In genomic region chr4:129239075-129239474, GRCm38 (mm10) we compare ENCODE assay signal across 9 mouse cellular contexts. TPM values are rescaled to one million over a fixed set of nuclear protein-coding genes. Genes with fewer than 3 reads are reported as not detected.
DNase-seq lines count a peak whose midpoint lies in the region; ATAC-seq and TF ChIP-seq lines count a peak whose summit lies in the region.
"Had no signal": no experiment of that assay in that cellular context is flagged by ENCODE, and none has a peak within 500 bp of the region (broad histone marks: within the 10 kb centered on the region; RNA-seq: fewer than 3 reads in every experiment).

No protein-coding gene starts in this region.

- intact Hi-C loops in heart, postnatal 25 days (cut with DNase I), result no loop called here
- intact Hi-C loops in gastrocnemius, postnatal 14 days (cut with DNase I; ENCODE audit: low total_unique reads), result no loop called here

- H3K4me3 ChIP-seq in cortical plate, adult 2 months (ENCODE audit: insufficient read depth, low read length), result peak overlapping the region; percentile 59
- peak overlapping the region; percentile 81 for H3K4me3 ChIP-seq in limb, embryonic 14.5 days (replicated peaks; ENCODE audit: low read length)
- H3K4me3 ChIP-seq in midbrain, embryonic 14.5 days (replicated peaks; ENCODE audit: low read depth, low read length), result peak overlapping the region; percentile 73
- H3K4me3 ChIP-seq in spleen, adult 2 months (ENCODE audit: extremely low read depth, insufficient read depth, insufficient read length), result peak overlapping the region; percentile 15; the same call in 1 of the 2 replicates

- under 1% methylated on average over 20 of the region's 29 CpGs for WGBS in limb, embryonic 14.5 days
- 0% methylated on average over 28 of the region's 29 CpGs for WGBS in midbrain, embryonic 14.5 days
- under 1% methylated on average over 23 of the region's 29 CpGs for WGBS in spleen, adult 2 months

- TF ChIP-seq POLR2A in cortical plate, adult 2 months (IDR thresholded peaks at IDR 0.05; ENCODE audit: extremely low read depth, insufficient read depth, low read length), result no peak
- TF ChIP-seq POLR2A in limb, embryonic 14.5 days (IDR thresholded peaks at IDR 0.05; ENCODE audit: borderline replicate concordance, extremely low read depth, insufficient read depth, insufficient read length), result peak; percentile 64; the same call in 1 of the 2 replicates
- no peak for TF ChIP-seq POLR2A in spleen, adult 2 months (IDR thresholded peaks at IDR 0.05; ENCODE audit: low read depth, low read length)

- no peaks in the 10 kb centered on the region for H3K27me3 ChIP-seq in limb, embryonic 14.5 days (ENCODE audit: control insufficient read depth, insufficient read depth, low read length)
- no peaks in the 10 kb centered on the region for H3K27me3 ChIP-seq in midbrain, embryonic 14.5 days (ENCODE audit: control insufficient read depth, insufficient read depth, low read length)
- H3K27me3 ChIP-seq in spleen, adult 2 months (ENCODE audit: control insufficient read depth, insufficient read depth, low read length), result 0 out of 2 replicates have a peak, but pooled peaks cover 1% of the 10 kb centered on the region

- DNase-seq in heart, adult 11 months, result peak; percentile 97
- DNase-seq in heart, postnatal 25 days (ENCODE audit: low spot score), result no peak
- DNase-seq in gastrocnemius, postnatal 14 days, result peak; percentile 61
- peak; percentile 74 to 78 for DNase-seq in kidney, adult 8-10 months
- peak; percentile 87 for DNase-seq in limb, embryonic 14.5 days (ENCODE audit: low spot score)
- DNase-seq in midbrain, embryonic 14.5 days, result peak; percentile 90
- peak in 1 of 2 experiments; percentile 21 for DNase-seq in spleen, adult 2 months (ENCODE audit: low read depth in 1 of 2, low spot score in 2 of 2)

- no peak for TF ChIP-seq CTCF in cortical plate, adult 2 months (IDR thresholded peaks at IDR 0.05; ENCODE audit: extremely low read depth, insufficient read depth, low read length)
- no peak for TF ChIP-seq CTCF in spleen, adult 2 months (IDR thresholded peaks at IDR 0.05; ENCODE audit: extremely low read depth, insufficient read depth, insufficient read length, insufficient replicate concordance)

- no peaks in the 10 kb centered on the region for H3K9me3 ChIP-seq in limb, embryonic 14.5 days (ENCODE audit: control insufficient read depth, low read length)
- H3K9me3 ChIP-seq in midbrain, embryonic 14.5 days (ENCODE audit: control insufficient read depth, low read length), result no peaks in the 10 kb centered on the region

- no peak overlapping the region for H3K27ac ChIP-seq in cortical plate, adult 2 months (ENCODE audit: insufficient read depth, low read length)
- H3K27ac ChIP-seq in limb, embryonic 14.5 days (replicated peaks; ENCODE audit: low read depth, low read length), result no peak overlapping the region
- H3K27ac ChIP-seq in midbrain, embryonic 14.5 days (replicated peaks; ENCODE audit: low read depth, low read length), result peak overlapping the region; percentile 55; the same call in 1 of the 2 replicates
- no peak overlapping the region for H3K27ac ChIP-seq in spleen, adult 2 months (ENCODE audit: insufficient read depth, low read length)
- H3K27ac ChIP-seq: macrophage had no signal

- H3K9ac ChIP-seq in limb, embryonic 14.5 days (ENCODE audit: low read depth, low read length, severe bottlenecking), result peak overlapping the region; percentile 62
- peak overlapping the region; percentile 78 for H3K9ac ChIP-seq in midbrain, embryonic 14.5 days (replicated peaks; ENCODE audit: low read length)

- ATAC-seq in limb, embryonic 14.5 days (ENCODE audit: low FRiP score, low read depth), result peak; percentile 87
- peak; percentile 89 for ATAC-seq in midbrain, embryonic 14.5 days (ENCODE audit: low FRiP score, low TSS enrichment)

- no peaks in the 10 kb centered on the region for H3K36me3 ChIP-seq in limb, embryonic 14.5 days (ENCODE audit: control insufficient read depth, insufficient read depth, low read length)
- H3K36me3 ChIP-seq in midbrain, embryonic 14.5 days (ENCODE audit: control insufficient read depth, insufficient read depth, low read length), result no peaks in the 10 kb centered on the region
- no peaks in the 10 kb centered on the region for H3K36me3 ChIP-seq in spleen, adult 2 months (ENCODE audit: control insufficient read depth, insufficient read depth, low read length)

- H3K4me2 ChIP-seq in limb, embryonic 14.5 days (replicated peaks; ENCODE audit: low read depth, low read length, severe bottlenecking), result peak overlapping the region; percentile 94
- peak overlapping the region; percentile 90 for H3K4me2 ChIP-seq in midbrain, embryonic 14.5 days (ENCODE audit: low read length)

- peaks cover 5% of the 10 kb centered on the region; the same call in 1 of the 2 replicates for H3K4me1 ChIP-seq in cortical plate, adult 2 months (ENCODE audit: control insufficient read depth, insufficient read depth, low read length)
- H3K4me1 ChIP-seq in limb, embryonic 14.5 days (ENCODE audit: control insufficient read depth, insufficient read depth, low read length), result peaks cover 35% of the 10 kb centered on the region
- H3K4me1 ChIP-seq in midbrain, embryonic 14.5 days (ENCODE audit: control insufficient read depth, insufficient read depth, low read length), result peaks cover 22% of the 10 kb centered on the region
- H3K4me1 ChIP-seq in spleen, adult 2 months (ENCODE audit: control insufficient read depth, insufficient read depth, insufficient read length), result peaks cover 2% of the 10 kb centered on the region; the same call in 1 of the 2 replicates

RNA-seq across cellular contexts. Expression of gene C77080, which starts 22.1 kb away (rescaled TPM):
- 1 to 10 TPM; 3.3 to 6.1 TPM for total RNA-seq in heart, postnatal 25 days (2021)
- polyA plus RNA-seq in cortical plate, adult 2 months (2012; rRNA removed), result 14.4 and 15.0 TPM in 2 replicates
- 1 to 10 TPM; 2.3 to 2.5 TPM for total RNA-seq in gastrocnemius, postnatal 14 days (2021)
- 17.1 and 22.5 TPM in 2 replicates for polyA plus RNA-seq in limb, embryonic 14.5 days (2012; rRNA removed)
- 7.6 and 9.2 TPM in 2 replicates for polyA plus RNA-seq in limb, embryonic 14.5 days (2014; fragmentation: Nextera tagmentation; extraction: Ambion mirVana)
- 7.0 and 8.4 TPM in 2 replicates for polyA plus RNA-seq in midbrain, embryonic 14.5 days (2014; fragmentation: Nextera tagmentation; extraction: Ambion mirVana)
- 2.9 and 3.5 TPM in 2 replicates for polyA plus RNA-seq in spleen, adult 2 months (2012; rRNA removed)

RNA-seq across cellular contexts. Expression of gene Sync, which starts 48.3 kb away (rescaled TPM):
- total RNA-seq in heart, postnatal 25 days (2021), result 10 to 100 TPM; 15.5 to 16.3 TPM
- polyA plus RNA-seq in cortical plate, adult 2 months (2012; rRNA removed), result 0.98 and 1.1 TPM in 2 replicates
- total RNA-seq in gastrocnemius, postnatal 14 days (2021), result 10 to 100 TPM; 50.0 to 63.6 TPM
- 3.9 and 5.3 TPM in 2 replicates for polyA plus RNA-seq in limb, embryonic 14.5 days (2012; rRNA removed)
- polyA plus RNA-seq in limb, embryonic 14.5 days (2014; fragmentation: Nextera tagmentation; extraction: Ambion mirVana), result 4.6 and 6.1 TPM in 2 replicates
- 0.34 and 0.54 TPM in 2 replicates for polyA plus RNA-seq in midbrain, embryonic 14.5 days (2014; fragmentation: Nextera tagmentation; extraction: Ambion mirVana)
- 0.63 and 1.00 TPM in 2 replicates for polyA plus RNA-seq in spleen, adult 2 months (2012; rRNA removed)

RNA-seq across cellular contexts. Expression of gene Yars, which starts 49.5 kb away (rescaled TPM):
- 10 to 100 TPM; 26.9 to 30.0 TPM for total RNA-seq in heart, postnatal 25 days (2021)
- 76.3 and 79.9 TPM in 2 replicates for polyA plus RNA-seq in cortical plate, adult 2 months (2012; rRNA removed)
- 10 to 100 TPM; 38.6 to 38.9 TPM for total RNA-seq in gastrocnemius, postnatal 14 days (2021)
- 37.7 and 50.3 TPM in 2 replicates for polyA plus RNA-seq in limb, embryonic 14.5 days (2012; rRNA removed)
- 78.7 and 79.5 TPM in 2 replicates for polyA plus RNA-seq in limb, embryonic 14.5 days (2014; fragmentation: Nextera tagmentation; extraction: Ambion mirVana)
- polyA plus RNA-seq in midbrain, embryonic 14.5 days (2014; fragmentation: Nextera tagmentation; extraction: Ambion mirVana), result 116 and 122 TPM in 2 replicates
- polyA plus RNA-seq in spleen, adult 2 months (2012; rRNA removed), result 8.6 and 10.9 TPM in 2 replicates

RNA-seq across cellular contexts. Expression of gene S100pbp, which starts 49.5 kb away (rescaled TPM):
- 10 to 100 TPM; 12.9 to 14.1 TPM for total RNA-seq in heart, postnatal 25 days (2021)
- polyA plus RNA-seq in cortical plate, adult 2 months (2012; rRNA removed), result 24.3 and 24.4 TPM in 2 replicates
- total RNA-seq in gastrocnemius, postnatal 14 days (2021), result 1 to 10 TPM; 5.2 to 7.1 TPM
- 59.9 and 67.7 TPM in 2 replicates for polyA plus RNA-seq in limb, embryonic 14.5 days (2012; rRNA removed)
- 14.9 and 19.9 TPM in 2 replicates for polyA plus RNA-seq in limb, embryonic 14.5 days (2014; fragmentation: Nextera tagmentation; extraction: Ambion mirVana)
- 18.2 and 23.7 TPM in 2 replicates for polyA plus RNA-seq in midbrain, embryonic 14.5 days (2014; fragmentation: Nextera tagmentation; extraction: Ambion mirVana)
- polyA plus RNA-seq in spleen, adult 2 months (2012; rRNA removed), result 14.7 and 16.3 TPM in 2 replicates

Comparison
In these comparisons a context has a peak if more than half of its experiments do, and no peak if none do; other contexts are left out.
1. H3K4me3 ChIP-seq: peak in every context shown above with its lines; median percentile 81 in limb, embryonic 14.5 days; 73 in midbrain, embryonic 14.5 days; 59 in cortical plate, adult 2 months; 15 in spleen, adult 2 months.